Mouse (Mus musculus): Measurements from ENCODE around the gene Tnik.

Tnik gene

GRCm38 (mm10) chr3:28263948-28264840, 1.2 kb downstream of the Tnik start:
- no peak for DNase-seq (ENCODE audit: low read depth in 1 of 2, low spot score in 2 of 2)

GRCm38 (mm10) chr3:28264841-28265150, 1.8 kb downstream of the Tnik start:
- no peak for DNase-seq (ENCODE audit: low read depth in 1 of 2, low spot score in 2 of 2)

GRCm38 (mm10) chr3:28265183-28265582, 2.2 kb downstream of the Tnik start:
- no peak for DNase-seq (ENCODE audit: low read depth in 1 of 2, low spot score in 2 of 2)

- no peak for DNase-seq (ENCODE audit: low read depth in 1 of 2, low spot score in 2 of 2)
Observed at GRCm38 (mm10) chr3:28265656-28266055, 2.6 kb downstream of the Tnik start.

- DNase-seq (ENCODE audit: low read depth in 1 of 2, low spot score in 2 of 2), result no peak
Observed at GRCm38 (mm10) chr3:28267211-28267610, 4.2 kb downstream of the Tnik start.

GRCm38 (mm10) chr3:28269716-28270115, 6.7 kb downstream of the Tnik start:
- no peak for DNase-seq (ENCODE audit: low read depth in 1 of 2, low spot score in 2 of 2)

GRCm38 (mm10) chr3:28271884-28272283, 8.9 kb downstream of the Tnik start:
- DNase-seq (ENCODE audit: low read depth in 1 of 2, low spot score in 2 of 2), result no peak

- DNase-seq (ENCODE audit: low read depth in 1 of 2, low spot score in 2 of 2), result no peak
Observed at GRCm38 (mm10) chr3:28274763-28275162, 11.7 kb downstream of the Tnik start.

- no peak for DNase-seq (ENCODE audit: low read depth in 1 of 2, low spot score in 2 of 2)
Observed at GRCm38 (mm10) chr3:28289693-28290092, 26.7 kb downstream of the Tnik start.

- no peak for DNase-seq (ENCODE audit: low read depth in 1 of 2, low spot score in 2 of 2)
Observed at GRCm38 (mm10) chr3:28301378-28301777, 38.4 kb downstream of the Tnik start.

GRCm38 (mm10) chr3:28303915-28304314, 40.9 kb downstream of the Tnik start:
- DNase-seq (ENCODE audit: low read depth in 1 of 2, low spot score in 2 of 2), result no peak

GRCm38 (mm10) chr3:28306852-28307251, 43.8 kb downstream of the Tnik start:
- DNase-seq (ENCODE audit: low read depth in 1 of 2, low spot score in 2 of 2), result no peak

- DNase-seq (ENCODE audit: low read depth in 1 of 2, low spot score in 2 of 2), result no peak
Observed at GRCm38 (mm10) chr3:28314438-28314837, 51.4 kb downstream of the Tnik start.

GRCm38 (mm10) chr3:28317339-28317738, 54.3 kb downstream of the Tnik start:
- no peak for DNase-seq (ENCODE audit: low read depth in 1 of 2, low spot score in 2 of 2)

- no peak for DNase-seq (ENCODE audit: low read depth in 1 of 2, low spot score in 2 of 2)
Observed at GRCm38 (mm10) chr3:28321635-28322034, 58.6 kb downstream of the Tnik start.

- DNase-seq (ENCODE audit: low read depth in 1 of 2, low spot score in 2 of 2), result no peak
Observed at GRCm38 (mm10) chr3:28325613-28326233, 62.7 kb downstream of the Tnik start.

GRCm38 (mm10) chr3:28332316-28332715, 69.3 kb downstream of the Tnik start:
- DNase-seq (ENCODE audit: low read depth in 1 of 2, low spot score in 2 of 2), result no peak

- no peak for DNase-seq (ENCODE audit: low read depth in 1 of 2, low spot score in 2 of 2)
Observed at GRCm38 (mm10) chr3:28333869-28334268, 70.9 kb downstream of the Tnik start.

- no peak for DNase-seq (ENCODE audit: low read depth in 1 of 2, low spot score in 2 of 2)
Observed at GRCm38 (mm10) chr3:28334547-28334946, 71.5 kb downstream of the Tnik start.

- no peak for DNase-seq (ENCODE audit: low read depth in 1 of 2, low spot score in 2 of 2)
Observed at GRCm38 (mm10) chr3:28340071-28340470, 77.1 kb downstream of the Tnik start.

- DNase-seq (ENCODE audit: low read depth in 1 of 2, low spot score in 2 of 2), result no peak
Observed at GRCm38 (mm10) chr3:28343204-28343603, 80.2 kb downstream of the Tnik start.

- DNase-seq (ENCODE audit: low read depth in 1 of 2, low spot score in 2 of 2), result no peak
Observed at GRCm38 (mm10) chr3:28343661-28344060, 80.6 kb downstream of the Tnik start.

GRCm38 (mm10) chr3:28345446-28345845, 82.4 kb downstream of the Tnik start:
- DNase-seq (ENCODE audit: low read depth in 1 of 2, low spot score in 2 of 2), result no peak

All from monocyte, adult 2 months (primary cell).